Mouse (Mus musculus) brain, embryonic 14.5 days (tissue): Measurements from ENCODE around the gene Rad51b. TPM values are rescaled to one million over a fixed set of nuclear protein-coding genes. Genes with fewer than 3 reads are reported as not detected.

Source experiments
- DNase-seq: peaks from one replicate; pipeline ENCODE4 v3.0.0-alpha.2; 2011; ENCODE audit warnings: low read depth
- CTCF ChIP-seq: fragments of 200-500 bp; IDR thresholded peaks from 2 replicates; pipeline ENCODE4 v1.5.1; 2012; ENCODE audit warnings: inconsistent platforms, mild to moderate bottlenecking, moderate library complexity, borderline replicate concordance; ENCODE audit not compliant: insufficient read depth, insufficient read length; ENCODE audit errors: extremely low read depth
- POLR2A ChIP-seq: fragments of 200-500 bp; IDR thresholded peaks from 2 replicates; pipeline ENCODE4 v1.6.1; 2012; ENCODE audit warnings: mild to moderate bottlenecking, inconsistent platforms, borderline replicate concordance; ENCODE audit not compliant: poor library complexity, insufficient read depth, insufficient read length, severe bottlenecking; ENCODE audit errors: extremely low read depth
- polyA plus RNA-seq: library from polyadenylated mRNA; depleted of rRNA; stranded (reverse); fragments of >200 nt; gene quantifications from 2 replicates; pipeline ENCODE4 v1.2.3, GENCODE M21; 2012

Gene Rad51b
- polyA plus RNA-seq, 1 experiment = 1.1 TPM

GRCm38 (mm10) chr12:79592206-79592605 is 295.1 kb downstream of the Rad51b start:
- TF ChIP-seq CTCF = no peak
- TF ChIP-seq POLR2A = no peak
- DNase-seq = peak; percentile 30

- TF ChIP-seq POLR2A = no peak
- TF ChIP-seq CTCF = no peak
- no peak for DNase-seq
Observed at GRCm38 (mm10) chr12:79596842-79597241, 299.8 kb downstream of the Rad51b start.

- no peak for DNase-seq
- TF ChIP-seq CTCF (no peak), POLR2A (no peak)
Observed at GRCm38 (mm10) chr12:79597351-79597750, 300.3 kb downstream of the Rad51b start.

GRCm38 (mm10) chr12:79597786-79598185 is 300.7 kb downstream of the Rad51b start:
- no peak for DNase-seq
- no peak for TF ChIP-seq CTCF

GRCm38 (mm10) chr12:79598496-79598895 is 301.4 kb downstream of the Rad51b start:
- no peak for DNase-seq
- TF ChIP-seq CTCF (no peak), POLR2A (no peak)

GRCm38 (mm10) chr12:79598901-79599300 is 301.8 kb downstream of the Rad51b start:
- DNase-seq = no peak
- no peak for TF ChIP-seq POLR2A
- no peak for TF ChIP-seq CTCF

GRCm38 (mm10) chr12:79600149-79600769 is 303.2 kb downstream of the Rad51b start:
- DNase-seq = peak; percentile 78
- no peak for TF ChIP-seq CTCF
- no peak for TF ChIP-seq POLR2A

- TF ChIP-seq CTCF (no peak), POLR2A (no peak)
- no peak for DNase-seq
Observed at GRCm38 (mm10) chr12:79602641-79603040, 305.6 kb downstream of the Rad51b start.

GRCm38 (mm10) chr12:79604850-79605249 is 307.8 kb downstream of the Rad51b start:
- no peak for DNase-seq
- no peak for TF ChIP-seq POLR2A
- TF ChIP-seq CTCF = no peak

GRCm38 (mm10) chr12:79606197-79606631 is 309.1 kb downstream of the Rad51b start:
- DNase-seq = no peak
- TF ChIP-seq POLR2A = no peak

GRCm38 (mm10) chr12:79609399-79610010 is 312.4 kb downstream of the Rad51b start:
- TF ChIP-seq POLR2A (no peak), CTCF (no peak)
- peak; percentile 74 for DNase-seq

GRCm38 (mm10) chr12:79610511-79611103 is 313.5 kb downstream of the Rad51b start:
- TF ChIP-seq CTCF = no peak
- no peak for TF ChIP-seq POLR2A
- peak; percentile 63 for DNase-seq

- DNase-seq = no peak
- TF ChIP-seq POLR2A = no peak
Observed at GRCm38 (mm10) chr12:79611665-79612064, 314.6 kb downstream of the Rad51b start.
